In genomic region chr17:71164991-71165390, GRCm38 (mm10) we compare ENCODE assay signal across 9 mouse cellular contexts. TPM values are rescaled to one million over a fixed set of nuclear protein-coding genes. Genes with fewer than 3 reads are reported as not detected.
A peak's percentile ranks its signal among the peaks of the same experiment; 100 is the strongest.
DNase-seq lines count a peak whose midpoint lies in the region; ATAC-seq and TF ChIP-seq lines count a peak whose summit lies in the region.
"Had no signal": no experiment of that assay in that cellular context is flagged by ENCODE, and none has a peak within 500 bp of the region (broad histone marks: within the 10 kb centered on the region; RNA-seq: fewer than 3 reads in every experiment).

No protein-coding gene starts in this region.

- H3K4me2 ChIP-seq in liver, embryonic 12.5 days = no peak overlapping the region
- no peak overlapping the region for H3K4me2 ChIP-seq in midbrain, embryonic 16.5 days (ENCODE audit: low read length)

- H3K36me3 ChIP-seq in liver, embryonic 12.5 days = no peaks in the 10 kb centered on the region
- H3K36me3 ChIP-seq in midbrain, embryonic 16.5 days (ENCODE audit: control insufficient read depth, insufficient read depth, low read length) = no peaks in the 10 kb centered on the region

- peak; percentile 76 for ATAC-seq in liver, embryonic 12.5 days
- no peak for ATAC-seq in midbrain, embryonic 16.5 days

- no peak for TF ChIP-seq POLR2A in bone marrow macrophage, adult 2 months (IDR thresholded peaks at IDR 0.05; ENCODE audit: borderline replicate concordance, low read depth, low read length)

- H3K4me1 ChIP-seq in bone marrow macrophage, adult 2 months (ENCODE audit: control insufficient read depth, insufficient read depth, low read length) = peaks cover 34% of the 10 kb centered on the region
- peaks cover 47% of the 10 kb centered on the region for H3K4me1 ChIP-seq in liver, embryonic 12.5 days
- no peaks in the 10 kb centered on the region for H3K4me1 ChIP-seq in midbrain, embryonic 16.5 days (ENCODE audit: control insufficient read depth, insufficient read depth, low read length)

- H3K9me3 ChIP-seq in liver, embryonic 12.5 days (replicated peaks) = no peaks in the 10 kb centered on the region
- H3K9me3 ChIP-seq in midbrain, embryonic 16.5 days (replicated peaks; ENCODE audit: control insufficient read depth, low read length, poor library complexity, severe bottlenecking) = no peaks in the 10 kb centered on the region

- no peaks in the 10 kb centered on the region for H3K27me3 ChIP-seq in liver, embryonic 12.5 days (replicated peaks)
- H3K27me3 ChIP-seq in midbrain, embryonic 16.5 days (ENCODE audit: control insufficient read depth, insufficient read depth, low read depth, low read length) = no peaks in the 10 kb centered on the region

- H3K27ac ChIP-seq in bone marrow macrophage, adult 2 months (ENCODE audit: insufficient read depth, low read depth, low read length) = peak overlapping the region; percentile 81
- peak overlapping the region; percentile 53 for H3K27ac ChIP-seq in liver, embryonic 12.5 days
- H3K27ac ChIP-seq in midbrain, embryonic 16.5 days (ENCODE audit: low read length) = no peak overlapping the region

- DNase-seq in heart, adult 8-10 months (ENCODE audit: low spot score) = peak; percentile 69
- DNase-seq in heart, postnatal 36 days = no peak
- peak; percentile 97 for DNase-seq in 3T3-L1 (ENCODE audit: low read depth, low spot score)
- no peak for DNase-seq in cerebellum, postnatal 25 days
- DNase-seq in thymus, postnatal 14 days = no peak
- DNase-seq: spleen, adult 18-20 months had no signal

- TF ChIP-seq CTCF in bone marrow macrophage, adult 2 months (IDR thresholded peaks at IDR 0.05; ENCODE audit: low read depth, low read length) = no peak

- intact Hi-C loops in heart, postnatal 36 days (cut with DNase I) = no loop called here

- no peak overlapping the region for H3K4me3 ChIP-seq in bone marrow macrophage, adult 2 months (ENCODE audit: insufficient read depth, low read length)
- no peak overlapping the region for H3K4me3 ChIP-seq in liver, embryonic 12.5 days
- H3K4me3 ChIP-seq in midbrain, embryonic 16.5 days (ENCODE audit: low read depth, low read length) = no peak overlapping the region

- no peak overlapping the region for H3K9ac ChIP-seq in liver, embryonic 12.5 days
- H3K9ac ChIP-seq in midbrain, embryonic 16.5 days (ENCODE audit: low read depth, low read length) = no peak overlapping the region

- WGBS in liver, embryonic 12.5 days (ENCODE audit: insufficient replicate concordance) = 37% methylated on average over 6 of the region's 6 CpGs
- 84% methylated on average over 6 of the region's 6 CpGs for WGBS in midbrain, embryonic 16.5 days

RNA-seq across cellular contexts. Expression of gene Lpin2, which starts 17.4 kb away (rescaled TPM):
- 10 to 100 TPM in 1 of 4 experiments, 1 to 10 TPM in 3; 7.4 to 11.1 (median 10.0) TPM for total RNA-seq in heart, adult 8-10 months (2022)
- 1 to 10 TPM; 7.0 to 7.4 TPM for total RNA-seq in heart, postnatal 36 days (2021)
- polyA plus RNA-seq in bone marrow macrophage, adult 2 months (2012; ENCODE audit: insufficient read depth, insufficient read length, missing spikeins) = 122 and 133 TPM in 2 replicates
- polyA plus RNA-seq in liver, embryonic 12.5 days (2016; fragmentation: Nextera tagmentation; extraction: Ambion mirVana) = 40.1 and 42.5 TPM in 2 replicates
- polyA plus RNA-seq in midbrain, embryonic 16.5 days (2015; fragmentation: Nextera tagmentation; extraction: Ambion mirVana) = 45.0 and 47.3 TPM in 2 replicates

Comparison
In these comparisons a context has a peak if more than half of its experiments do, and no peak if none do; other contexts are left out.
1. DNase-seq: peak in heart, adult 8-10 months (single experiment) and 3T3-L1 (single experiment); none in heart, postnatal 36 days (0 of 2), cerebellum, postnatal 25 days (0 of 2) and thymus, postnatal 14 days (single experiment).